Mouse (Mus musculus): ENCODE data around the gene Ick. TPM values are rescaled to one million over a fixed set of nuclear protein-coding genes. Genes with fewer than 3 reads are reported as not detected.

The Ick gene
- polyA plus RNA-seq, 1 experiment from 2014 or later = 15.8 TPM

DNA sequence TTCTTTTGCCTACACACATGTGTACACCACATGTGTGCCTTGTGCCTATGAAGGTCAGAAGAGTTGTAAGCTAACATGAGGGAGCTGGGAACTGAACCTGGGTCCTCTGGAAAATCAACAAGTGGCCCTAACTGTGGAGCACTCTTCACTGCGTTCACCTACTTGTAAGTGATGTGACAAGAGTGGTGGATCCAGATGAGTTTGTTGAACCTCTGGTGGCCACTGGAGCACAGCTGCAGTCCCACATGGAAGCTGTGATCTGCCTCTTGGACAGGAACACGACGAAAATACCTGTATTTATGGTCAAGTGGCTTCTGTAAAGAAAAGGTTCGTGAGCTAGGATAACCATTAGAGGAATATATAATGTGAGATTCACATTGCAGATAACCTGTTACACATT lies 24.7 kb upstream of the Ick start:
- WGBS = 88% methylated on average over 4 of the region's 4 CpGs
- peaks cover 60% of the 10 kb centered on the region for H3K36me3 ChIP-seq
- no peak overlapping the region for H3K4me3 ChIP-seq
- no peak overlapping the region for H3K9ac ChIP-seq
- H3K27ac ChIP-seq (ENCODE audit: poor library complexity, severe bottlenecking) = no peak overlapping the region
- ATAC-seq (ENCODE audit: insufficient number of reproducible peaks, low FRiP score) = no peak
- no peaks in the 10 kb centered on the region for H3K27me3 ChIP-seq (replicated peaks)
- no peak overlapping the region for H3K4me2 ChIP-seq
- H3K9me3 ChIP-seq (replicated peaks) = no peaks in the 10 kb centered on the region
- peaks cover 21% of the 10 kb centered on the region for H3K4me1 ChIP-seq (replicated peaks)

DNA sequence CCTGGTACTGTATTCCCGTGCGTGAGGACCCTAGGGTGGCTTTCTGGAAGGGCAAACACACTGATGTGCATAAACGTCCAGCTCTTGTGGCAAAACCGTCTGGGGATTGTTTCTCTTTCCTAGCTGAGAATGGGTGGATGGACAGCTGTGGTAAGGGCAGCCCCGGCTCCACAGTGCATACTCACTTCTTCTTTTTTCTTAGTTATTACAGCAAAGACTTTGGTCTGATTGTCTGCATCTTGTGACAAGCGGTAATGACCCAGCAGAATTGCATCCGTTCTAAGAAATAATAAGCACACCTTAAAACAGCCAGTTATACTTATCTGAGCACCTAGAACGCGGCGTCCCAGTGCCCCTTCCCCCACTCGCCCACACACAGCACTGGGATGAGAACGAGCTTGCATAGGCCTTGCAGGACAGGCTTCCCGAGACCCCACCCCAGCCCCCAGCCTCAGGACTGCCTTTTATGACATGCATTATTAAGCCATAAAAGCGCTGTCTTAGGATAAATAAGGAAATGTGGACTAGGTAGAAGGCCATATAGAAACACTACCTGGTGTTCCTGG lies 23.2 kb upstream of the Ick start:
- H3K36me3 ChIP-seq = peaks cover 64% of the 10 kb centered on the region
- WGBS = 88% methylated on average over 14 of the region's 14 CpGs
- ATAC-seq (ENCODE audit: insufficient number of reproducible peaks, low FRiP score) = no peak

DNA sequence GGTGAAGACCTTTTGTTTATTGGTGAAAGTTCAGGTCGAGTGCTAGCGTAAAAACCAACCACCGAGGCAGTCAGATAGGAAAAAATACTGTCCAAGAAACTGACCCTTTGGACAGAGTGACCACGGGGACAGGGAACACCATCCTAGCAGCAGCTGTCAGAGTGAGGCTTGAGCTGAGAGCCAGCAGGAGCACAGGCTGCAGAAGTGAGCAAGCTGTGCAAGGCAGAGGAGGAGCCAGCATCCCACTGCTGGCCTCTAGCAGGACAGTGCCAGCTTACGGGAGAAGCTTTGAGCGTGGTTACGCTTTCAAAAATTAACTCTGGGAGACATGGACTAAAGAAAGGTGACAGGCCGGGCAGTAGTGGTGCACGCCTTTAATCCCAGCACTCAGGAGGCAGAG lies 21.2 kb upstream of the Ick start:
- WGBS = 88% methylated on average over 9 of the region's 9 CpGs
- Histone ChIP-seq H3K36me3 (peaks cover 67% of the 10 kb centered on the region), H3K9me3 (replicated peaks) (no peaks in the 10 kb centered on the region), H3K27ac (ENCODE audit: poor library complexity, severe bottlenecking) (no peak overlapping the region), H3K4me1 (replicated peaks) (peaks cover 23% of the 10 kb centered on the region), H3K4me2 (no peak overlapping the region), H3K27me3 (replicated peaks) (no peaks in the 10 kb centered on the region), H3K4me3 (no peak overlapping the region), H3K9ac (no peak overlapping the region)
- no peak for ATAC-seq (ENCODE audit: insufficient number of reproducible peaks, low FRiP score)

More for the DNA sequence above, 23.2 kb upstream of the Ick start:
- Histone ChIP-seq H3K27ac (ENCODE audit: poor library complexity, severe bottlenecking) (no peak overlapping the region), H3K9me3 (replicated peaks) (no peaks in the 10 kb centered on the region), H3K4me1 (replicated peaks) (peaks cover 23% of the 10 kb centered on the region), H3K9ac (no peak overlapping the region), H3K4me3 (no peak overlapping the region), H3K27me3 (replicated peaks) (no peaks in the 10 kb centered on the region), H3K4me2 (no peak overlapping the region)

- Histone ChIP-seq H3K4me1 (replicated peaks) (peaks cover 23% of the 10 kb centered on the region), H3K9me3 (replicated peaks) (no peaks in the 10 kb centered on the region), H3K27me3 (replicated peaks) (no peaks in the 10 kb centered on the region), H3K27ac (ENCODE audit: poor library complexity, severe bottlenecking) (peak overlapping the region; percentile 77), H3K36me3 (peaks cover 68% of the 10 kb centered on the region), H3K4me3 (no peak overlapping the region), H3K9ac (0 out of 2 replicates have a peak overlapping the region, but pooled peaks have one; percentile 23), H3K4me2 (no peak overlapping the region)
- WGBS = 52% methylated on average over 4 of the region's 4 CpGs
- peak; percentile 49 for ATAC-seq (ENCODE audit: insufficient number of reproducible peaks, low FRiP score)
Measured at GRCm38 (mm10) chr9:78088521-78088920, 20.5 kb upstream of the Ick start.

DNA sequence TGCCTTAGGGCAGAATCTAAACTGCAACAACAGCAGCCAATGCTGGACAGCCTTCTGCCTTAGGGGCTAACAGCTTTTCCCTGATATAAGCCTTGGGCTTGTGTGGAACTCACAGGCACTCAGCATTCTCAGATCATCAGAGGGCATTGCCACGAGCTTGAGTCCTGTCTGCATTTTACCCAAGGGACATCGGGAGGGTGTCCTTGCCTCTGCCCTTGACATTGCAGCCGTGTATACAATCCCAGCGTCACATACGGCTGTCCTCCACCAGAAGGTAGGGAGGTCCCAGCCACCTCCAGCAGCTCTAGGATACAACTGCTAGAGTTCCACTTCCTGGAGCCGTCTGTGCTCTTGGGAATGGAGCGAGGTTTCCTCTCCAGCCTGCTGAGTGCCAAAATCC lies 20.0 kb upstream of the Ick start:
- H3K4me1 ChIP-seq (replicated peaks) = peaks cover 23% of the 10 kb centered on the region
- 45% methylated on average over 7 of the region's 7 CpGs for WGBS
- H3K27ac ChIP-seq (ENCODE audit: poor library complexity, severe bottlenecking) = peak overlapping the region; percentile 77
- ATAC-seq (ENCODE audit: insufficient number of reproducible peaks, low FRiP score) = peak; percentile 60; the same call in 1 of the 2 replicates
- no peak overlapping the region for H3K9ac ChIP-seq
- peaks cover 67% of the 10 kb centered on the region for H3K36me3 ChIP-seq
- H3K4me2 ChIP-seq = no peak overlapping the region
- H3K9me3 ChIP-seq (replicated peaks) = no peaks in the 10 kb centered on the region
- no peak overlapping the region for H3K4me3 ChIP-seq
- no peaks in the 10 kb centered on the region for H3K27me3 ChIP-seq (replicated peaks)

- Histone ChIP-seq H3K27ac (ENCODE audit: poor library complexity, severe bottlenecking) (no peak overlapping the region; the same call in 1 of the 2 replicates), H3K9ac (no peak overlapping the region), H3K36me3 (peaks cover 62% of the 10 kb centered on the region), H3K27me3 (replicated peaks) (no peaks in the 10 kb centered on the region), H3K9me3 (replicated peaks) (no peaks in the 10 kb centered on the region), H3K4me1 (replicated peaks) (peaks cover 23% of the 10 kb centered on the region), H3K4me2 (no peak overlapping the region), H3K4me3 (no peak overlapping the region)
- ATAC-seq (ENCODE audit: insufficient number of reproducible peaks, low FRiP score) = no peak
- WGBS = 83% methylated on average over 1 of the region's 1 CpGs
Measured at GRCm38 (mm10) chr9:78089906-78090305, 19.1 kb upstream of the Ick start.

DNA sequence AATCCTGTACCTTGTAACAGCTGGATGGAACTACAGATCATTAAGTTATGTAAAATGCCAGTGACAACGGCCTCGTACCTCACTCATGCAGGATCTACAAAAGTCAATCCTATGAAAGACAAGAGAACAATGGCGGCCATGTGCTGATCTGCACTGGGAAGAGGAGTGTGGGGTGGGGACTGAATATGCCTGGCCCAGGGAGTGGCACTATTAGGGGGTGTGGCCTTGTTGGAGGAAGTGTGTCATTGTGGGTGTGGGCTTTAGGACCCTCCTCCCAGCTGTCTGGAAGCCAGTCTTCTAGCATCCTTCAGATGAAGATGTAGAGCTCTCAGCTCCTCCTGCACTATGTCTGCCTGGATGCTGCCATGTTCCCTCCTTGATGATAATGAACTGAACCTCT lies 18.4 kb upstream of the Ick start:
- Histone ChIP-seq H3K9ac (no peak overlapping the region), H3K4me2 (no peak overlapping the region), H3K4me3 (no peak overlapping the region), H3K4me1 (replicated peaks) (peaks cover 23% of the 10 kb centered on the region), H3K36me3 (peaks cover 62% of the 10 kb centered on the region), H3K27ac (ENCODE audit: poor library complexity, severe bottlenecking) (no peak overlapping the region), H3K9me3 (replicated peaks) (no peaks in the 10 kb centered on the region), H3K27me3 (replicated peaks) (no peaks in the 10 kb centered on the region)
- no peak for ATAC-seq (ENCODE audit: insufficient number of reproducible peaks, low FRiP score)
- 92% methylated on average over 3 of the region's 3 CpGs for WGBS

DNA sequence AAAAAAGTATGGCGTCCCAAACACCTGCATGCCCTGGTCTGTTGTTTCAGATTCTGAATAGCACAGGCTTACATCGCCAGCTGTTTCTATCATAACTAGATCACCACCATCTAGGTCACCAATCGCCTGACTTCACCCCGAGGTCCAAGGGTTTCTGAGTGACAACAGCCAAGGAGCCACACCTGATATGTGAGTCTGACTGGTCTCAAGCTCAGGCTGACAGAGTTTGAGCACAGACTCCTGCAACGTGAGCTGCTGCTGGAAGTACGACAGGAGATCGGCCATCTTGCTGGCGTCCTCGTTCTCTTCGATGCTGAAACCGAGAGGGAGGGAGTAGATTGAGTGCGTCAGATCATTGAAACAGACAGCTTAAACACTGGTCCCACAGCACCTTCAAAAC lies 13.3 kb upstream of the Ick start:
- WGBS = 92% methylated on average over 12 of the region's 12 CpGs
- no peaks in the 10 kb centered on the region for H3K4me1 ChIP-seq (replicated peaks)
- no peak overlapping the region for H3K4me2 ChIP-seq
- ATAC-seq (ENCODE audit: insufficient number of reproducible peaks, low FRiP score) = no peak
- no peak overlapping the region for H3K4me3 ChIP-seq
- peaks cover 2% of the 10 kb centered on the region; the same call in 1 of the 2 replicates for H3K9me3 ChIP-seq (replicated peaks)
- no peak overlapping the region for H3K27ac ChIP-seq (ENCODE audit: poor library complexity, severe bottlenecking)
- H3K27me3 ChIP-seq (replicated peaks) = no peaks in the 10 kb centered on the region
- H3K9ac ChIP-seq = no peak overlapping the region
- H3K36me3 ChIP-seq = peaks cover 79% of the 10 kb centered on the region

DNA sequence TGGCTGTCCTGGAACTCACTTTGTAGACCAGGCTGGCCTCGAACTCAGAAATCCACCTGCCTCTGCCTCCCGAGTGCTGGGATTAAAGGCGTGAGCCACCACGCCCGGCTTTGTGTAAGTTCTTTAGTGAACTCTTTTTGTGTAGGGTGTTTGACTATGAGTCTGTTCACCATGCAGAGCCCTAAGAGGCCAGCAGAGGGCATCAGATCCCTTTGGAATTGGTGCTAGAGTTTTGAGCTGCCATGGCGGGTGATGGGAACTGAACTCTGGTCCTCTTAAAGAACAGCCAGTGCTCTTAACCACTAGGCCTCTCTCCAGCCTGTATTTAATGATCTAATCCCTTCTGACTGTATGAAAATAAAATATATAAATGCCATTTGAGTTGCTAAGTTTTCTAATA lies 12.6 kb upstream of the Ick start:
- no peaks in the 10 kb centered on the region for H3K27me3 ChIP-seq (replicated peaks)
- no peak for ATAC-seq (ENCODE audit: insufficient number of reproducible peaks, low FRiP score)

GRCm38 (mm10) chr9:78100956-78101355 lies 8.0 kb upstream of the Ick start:
- ATAC-seq (ENCODE audit: insufficient number of reproducible peaks, low FRiP score) = no peak
- H3K9ac ChIP-seq = no peak overlapping the region
- peaks cover 60% of the 10 kb centered on the region for H3K36me3 ChIP-seq
- no peak overlapping the region for H3K27ac ChIP-seq (ENCODE audit: poor library complexity, severe bottlenecking)
- 0 out of 2 replicates have a peak, but pooled peaks cover 8% of the 10 kb centered on the region for H3K4me1 ChIP-seq (replicated peaks)
- peaks cover 2% of the 10 kb centered on the region; the same call in 1 of the 2 replicates for H3K9me3 ChIP-seq (replicated peaks)
- H3K27me3 ChIP-seq (replicated peaks) = no peaks in the 10 kb centered on the region
- no peak overlapping the region for H3K4me3 ChIP-seq
- no peak overlapping the region for H3K4me2 ChIP-seq
- 71% methylated on average over 5 of the region's 5 CpGs for WGBS

More for the DNA sequence above, 12.6 kb upstream of the Ick start:
- H3K9ac ChIP-seq = no peak overlapping the region
- no peak overlapping the region for H3K4me2 ChIP-seq
- 0 out of 2 replicates have a peak, but pooled peaks cover 3% of the 10 kb centered on the region for H3K4me1 ChIP-seq (replicated peaks)
- peaks cover 2% of the 10 kb centered on the region; the same call in 1 of the 2 replicates for H3K9me3 ChIP-seq (replicated peaks)
- WGBS = 94% methylated on average over 6 of the region's 6 CpGs
- no peak overlapping the region for H3K4me3 ChIP-seq
- no peak overlapping the region for H3K27ac ChIP-seq (ENCODE audit: poor library complexity, severe bottlenecking)
- H3K36me3 ChIP-seq = peaks cover 80% of the 10 kb centered on the region

GRCm38 (mm10) chr9:78101431-78101830 lies 7.6 kb upstream of the Ick start:
- Histone ChIP-seq H3K27me3 (replicated peaks) (no peaks in the 10 kb centered on the region), H3K27ac (ENCODE audit: poor library complexity, severe bottlenecking) (no peak overlapping the region), H3K36me3 (peaks cover 57% of the 10 kb centered on the region), H3K4me3 (no peak overlapping the region), H3K9me3 (replicated peaks) (peaks cover 2% of the 10 kb centered on the region; the same call in 1 of the 2 replicates), H3K4me1 (replicated peaks) (0 out of 2 replicates have a peak, but pooled peaks cover 8% of the 10 kb centered on the region), H3K4me2 (no peak overlapping the region), H3K9ac (no peak overlapping the region)
- ATAC-seq (ENCODE audit: insufficient number of reproducible peaks, low FRiP score) = no peak
- 70% methylated on average over 4 of the region's 4 CpGs for WGBS

All from heart, embryonic 12.5 days (tissue).